Mouse (Mus musculus) layer of hippocampus, postnatal 14 days (tissue): Measurements from ENCODE around the gene Atp1a2. TPM values are rescaled to one million over a fixed set of nuclear protein-coding genes. Genes with fewer than 3 reads are reported as not detected.
"Not testable (repeated sequence)": the region's sequence is repeated elsewhere in the genome, so short reads cannot be mapped to it uniquely, and the experiment has no call there.

Experiments used
- DNase-seq, 2 experiments: peaks; one replicate each; pipeline ENCODE4 v3.0.0; 2021 to 2022; ENCODE audit warnings: low spot score in 2 of 2, mixed read lengths in 1 of 2
- total RNA-seq, 2 experiments: library from RNA; stranded (reverse); gene quantifications; 2 replicates each; pipeline ENCODE4 v1.2.3; 2021

The Atp1a2 gene
- total RNA-seq, 2 experiments from 2014 or later = 610 to 641 TPM

- DNase-seq = no peak
Observed at GRCm38 (mm10) chr1:172278328-172278727, 19.5 kb downstream of the Atp1a2 start.

- no peak for DNase-seq
Observed at GRCm38 (mm10) chr1:172277172-172277571, 20.7 kb downstream of the Atp1a2 start.

GRCm38 (mm10) chr1:172274547-172274946 is 23.3 kb downstream of the Atp1a2 start:
- no peak for DNase-seq

- DNase-seq = no peak
Observed at GRCm38 (mm10) chr1:172274116-172274515, 23.7 kb downstream of the Atp1a2 start.

GRCm38 (mm10) chr1:172273386-172273785 is 24.5 kb downstream of the Atp1a2 start:
- DNase-seq = no peak

- no peak for DNase-seq
Observed at GRCm38 (mm10) chr1:172271765-172272164, 26.1 kb downstream of the Atp1a2 start.

GRCm38 (mm10) chr1:172271208-172271607 is 26.7 kb downstream of the Atp1a2 start:
- DNase-seq = no peak

- DNase-seq = no peak
Observed at GRCm38 (mm10) chr1:172261477-172262078, 36.3 kb downstream of the Atp1a2 start, which contains the start of gene Igsf8. TSS of gene Igsf8 (plus strand) at chr1:172261641.

GRCm38 (mm10) chr1:172258314-172258713 is 39.5 kb downstream of the Atp1a2 start, which contains the start of gene Atp1a4:
TSS of gene Atp1a4 (minus strand) at chr1:172258414.
- DNase-seq = no peak

- DNase-seq = peak; percentile 12 to 29
Observed at GRCm38 (mm10) chr1:172247679-172248078, 50.2 kb downstream of the Atp1a2 start.

- DNase-seq = peak; percentile 9 to 28
Observed at GRCm38 (mm10) chr1:172247216-172247615, 50.6 kb downstream of the Atp1a2 start.

GRCm38 (mm10) chr1:172244645-172245044 is 53.2 kb downstream of the Atp1a2 start:
- DNase-seq = not testable (repeated sequence)

- DNase-seq = no peak
Observed at GRCm38 (mm10) chr1:172243547-172244205, 54.2 kb downstream of the Atp1a2 start.

- DNase-seq = peak in 1 of 2 experiments; percentile 33
Observed at GRCm38 (mm10) chr1:172242401-172242800, 55.5 kb downstream of the Atp1a2 start.

- no peak for DNase-seq
Observed at GRCm38 (mm10) chr1:172240945-172241708, 56.7 kb downstream of the Atp1a2 start.

- DNase-seq = no peak
Observed at GRCm38 (mm10) chr1:172229215-172229614, 68.6 kb downstream of the Atp1a2 start.

- peak in 1 of 2 experiments; percentile 25 for DNase-seq
Observed at GRCm38 (mm10) chr1:172228209-172228608, 69.7 kb downstream of the Atp1a2 start.

Other genes with a start within 250 kb of the Atp1a2 start
- under 1 TPM; 0.85 to 0.91 TPM for gene Nhlh1, start 240.5 kb downstream of the Atp1a2 start, total RNA-seq
- gene Copa, start 215.5 kb downstream of the Atp1a2 start, total RNA-seq = 100 to 1,000 TPM; 152 TPM
- 10 to 100 TPM; 71.4 to 73.2 TPM for gene Ncstn, start 215.3 kb downstream of the Atp1a2 start, total RNA-seq
- 100 to 1,000 TPM in 1 of 2 experiments, 10 to 100 TPM in 1; 98.8 to 110 TPM for gene Pex19, start 171.3 kb downstream of the Atp1a2 start, total RNA-seq
- 100 to 1,000 TPM in 1 of 2 experiments, 10 to 100 TPM in 1; 97.8 to 104 TPM for gene Dcaf8, start 150.0 kb downstream of the Atp1a2 start, total RNA-seq
- 100 to 1,000 TPM; 360 to 376 TPM for gene Pea15a, start 91.3 kb downstream of the Atp1a2 start, total RNA-seq
- 1 to 10 TPM; 1.1 to 1.4 TPM for gene Casq1, start 78.2 kb downstream of the Atp1a2 start, total RNA-seq
- not detected for gene Atp1a4, start 39.6 kb downstream of the Atp1a2 start, total RNA-seq
- gene Igsf8, start 36.4 kb downstream of the Atp1a2 start, total RNA-seq = 100 to 1,000 TPM; 185 to 195 TPM
- 10 to 100 TPM; 37.4 to 50.1 TPM for gene Kcnj9, start 31.3 kb upstream of the Atp1a2 start, total RNA-seq
- 100 to 1,000 TPM; 101 to 106 TPM for gene Kcnj10, start 43.1 kb upstream of the Atp1a2 start, total RNA-seq
- gene Pigm, start 78.5 kb upstream of the Atp1a2 start, total RNA-seq = 1 to 10 TPM; 8.9 to 9.5 TPM
- gene Slamf9, start 177.3 kb upstream of the Atp1a2 start, total RNA-seq = not detected
- 1 to 10 TPM; 7.2 to 8.9 TPM for gene Igsf9, start 183.7 kb upstream of the Atp1a2 start, total RNA-seq
- gene Tagln2, start 202.0 kb upstream of the Atp1a2 start, total RNA-seq = 10 to 100 TPM; 14.1 to 15.6 TPM
- gene Cfap45, start 222.7 kb upstream of the Atp1a2 start, total RNA-seq = 1 to 10 TPM; 2.7 to 4.4 TPM